Mouse (Mus musculus): ENCODE measurements around the gene Prl7a1. TPM values are rescaled to one million over a fixed set of nuclear protein-coding genes. Genes with fewer than 3 reads are reported as not detected.

Prl7a1 gene
- total RNA-seq (2014; rRNA removed) (not detected in 2 replicates), polyA plus RNA-seq (2015; fragmentation: Nextera tagmentation; extraction: Ambion mirVana) (not detected in 2 replicates)

- no peak for ATAC-seq
- no peak within 1 kb of the TSS for H3K27ac ChIP-seq (ENCODE audit: low read depth, low read length)
- H3K4me2 ChIP-seq (ENCODE audit: low read depth) = no peak within 1 kb of the TSS
- WGBS = 95% methylated on average over 3 of the region's 3 CpGs
- DNase-seq = no peak
- no peak for TF ChIP-seq CTCF (IDR thresholded peaks at IDR 0.05; ENCODE audit: low read depth)
- H3K36me3 ChIP-seq (ENCODE audit: insufficient read depth) = no peaks in the 10 kb centered on the region
- H3K9ac ChIP-seq = no peak within 1 kb of the TSS
- H3K9me3 ChIP-seq (ENCODE audit: low read length) = no peaks in the 10 kb centered on the region
- no peaks in the 10 kb centered on the region for H3K4me1 ChIP-seq (ENCODE audit: insufficient read depth)
- H3K4me3 ChIP-seq (ENCODE audit: low read depth, low read length) = no peak within 1 kb of the TSS
- H3K27me3 ChIP-seq (ENCODE audit: insufficient read depth, low read length) = no peaks in the 10 kb centered on the region
These were observed at the start of gene Prl7a1 for GRCm38 (mm10) chr13:27642393-27642792. Gene Prl7a1, minus strand, starts transcription at chr13:27642493.

GRCm38 (mm10) chr13:27667936-27668335, 25.6 kb upstream of the Prl7a1 start, which contains the start of gene Prl7a2:
Gene Prl7a2, minus strand, starts transcription at chr13:27668036.
- no peaks in the 10 kb centered on the region for H3K27me3 ChIP-seq (ENCODE audit: insufficient read depth, low read length)
- DNase-seq (no peak), ATAC-seq (no peak)
- TF ChIP-seq CTCF (IDR thresholded peaks at IDR 0.05; ENCODE audit: low read depth) = no peak
- 87% methylated on average over 4 of the region's 4 CpGs for WGBS
- H3K4me2 ChIP-seq (ENCODE audit: low read depth) = no peak within 1 kb of the TSS
- no peaks in the 10 kb centered on the region for H3K4me1 ChIP-seq (ENCODE audit: insufficient read depth)
- H3K27ac ChIP-seq (ENCODE audit: low read depth, low read length) = no peak within 1 kb of the TSS
- H3K4me3 ChIP-seq (ENCODE audit: low read depth, low read length) = no peak within 1 kb of the TSS
- no peaks in the 10 kb centered on the region for H3K36me3 ChIP-seq (ENCODE audit: insufficient read depth)
- H3K9me3 ChIP-seq (ENCODE audit: low read length) = no peaks in the 10 kb centered on the region; the same call in 1 of the 2 replicates
- no peak within 1 kb of the TSS for H3K9ac ChIP-seq

GRCm38 (mm10) chr13:27660747-27661146, 18.5 kb upstream of the Prl7a1 start:
- Histone ChIP-seq H3K27me3 (ENCODE audit: insufficient read depth, low read length) (no peaks in the 10 kb centered on the region), H3K36me3 (ENCODE audit: insufficient read depth) (no peaks in the 10 kb centered on the region), H3K9me3 (ENCODE audit: low read length) (no peaks in the 10 kb centered on the region), H3K4me3 (ENCODE audit: low read depth, low read length) (no peak overlapping the region), H3K27ac (ENCODE audit: low read depth, low read length) (no peak overlapping the region), H3K9ac (no peak overlapping the region), H3K4me1 (ENCODE audit: insufficient read depth) (no peaks in the 10 kb centered on the region), H3K4me2 (ENCODE audit: low read depth) (no peak overlapping the region)
- no peak for DNase-seq
- no peak for ATAC-seq
- TF ChIP-seq CTCF (IDR thresholded peaks at IDR 0.05; ENCODE audit: low read depth) = no peak
- 87% methylated on average over 2 of the region's 2 CpGs for WGBS

GRCm38 (mm10) chr13:27610482-27610881, 31.8 kb downstream of the Prl7a1 start, which contains the start of gene Prl7b1:
Gene Prl7b1, minus strand, starts transcription at chr13:27610582.
- Histone ChIP-seq H3K36me3 (ENCODE audit: insufficient read depth) (no peaks in the 10 kb centered on the region), H3K9ac (no peak within 1 kb of the TSS), H3K9me3 (ENCODE audit: low read length) (no peaks in the 10 kb centered on the region), H3K4me3 (ENCODE audit: low read depth, low read length) (no peak within 1 kb of the TSS), H3K27me3 (ENCODE audit: insufficient read depth, low read length) (no peaks in the 10 kb centered on the region), H3K4me1 (ENCODE audit: insufficient read depth) (no peaks in the 10 kb centered on the region), H3K4me2 (ENCODE audit: low read depth) (no peak within 1 kb of the TSS), H3K27ac (ENCODE audit: low read depth, low read length) (no peak within 1 kb of the TSS)
- no peak for TF ChIP-seq CTCF (IDR thresholded peaks at IDR 0.05; ENCODE audit: low read depth)
- 86% methylated on average over 4 of the region's 4 CpGs for WGBS
- ATAC-seq = no peak
- DNase-seq = no peak

Other genes starting within 250 kb of the Prl7a1 start
- gene Prl8a6, start 203.8 kb downstream of the Prl7a1 start, total RNA-seq (2014; rRNA removed) = not detected in 2 replicates
- not detected in 2 replicates for gene Prl8a6, start 203.8 kb downstream of the Prl7a1 start, polyA plus RNA-seq (2015; fragmentation: Nextera tagmentation; extraction: Ambion mirVana)
- gene Prl8a8, start 129.3 kb downstream of the Prl7a1 start, total RNA-seq (2014; rRNA removed) = not detected in 2 replicates
- gene Prl8a8, start 129.3 kb downstream of the Prl7a1 start, polyA plus RNA-seq (2015; fragmentation: Nextera tagmentation; extraction: Ambion mirVana) = not detected in 2 replicates
- not detected in 2 replicates for gene Prl8a9, start 77.9 kb downstream of the Prl7a1 start, total RNA-seq (2014; rRNA removed)
- not detected in 2 replicates for gene Prl8a9, start 77.9 kb downstream of the Prl7a1 start, polyA plus RNA-seq (2015; fragmentation: Nextera tagmentation; extraction: Ambion mirVana)
- gene Prl8a1, start 60.3 kb downstream of the Prl7a1 start, total RNA-seq (2014; rRNA removed) = not detected in 2 replicates
- not detected in 2 replicates for gene Prl8a1, start 60.3 kb downstream of the Prl7a1 start, polyA plus RNA-seq (2015; fragmentation: Nextera tagmentation; extraction: Ambion mirVana)
- gene Prl7b1, start 31.9 kb downstream of the Prl7a1 start, total RNA-seq (2014; rRNA removed) = not detected in 2 replicates
- gene Prl7b1, start 31.9 kb downstream of the Prl7a1 start, polyA plus RNA-seq (2015; fragmentation: Nextera tagmentation; extraction: Ambion mirVana) = not detected in 2 replicates
- not detected in 2 replicates for gene Prl7a2, start 25.5 kb upstream of the Prl7a1 start, total RNA-seq (2014; rRNA removed)
- gene Prl7a2, start 25.5 kb upstream of the Prl7a1 start, polyA plus RNA-seq (2015; fragmentation: Nextera tagmentation; extraction: Ambion mirVana) = not detected in 2 replicates
- gene Prl7d1, start 74.2 kb upstream of the Prl7a1 start, total RNA-seq (2014; rRNA removed) = not detected in 2 replicates
- not detected in 2 replicates for gene Prl7d1, start 74.2 kb upstream of the Prl7a1 start, polyA plus RNA-seq (2015; fragmentation: Nextera tagmentation; extraction: Ambion mirVana)
- not detected in 2 replicates for gene Prl7c1, start 138.3 kb upstream of the Prl7a1 start, total RNA-seq (2014; rRNA removed)
- not detected in 2 replicates for gene Prl7c1, start 138.3 kb upstream of the Prl7a1 start, polyA plus RNA-seq (2015; fragmentation: Nextera tagmentation; extraction: Ambion mirVana)
- gene Prl2a1, start 159.2 kb upstream of the Prl7a1 start, total RNA-seq (2014; rRNA removed) = not detected in 2 replicates
- gene Prl2a1, start 159.2 kb upstream of the Prl7a1 start, polyA plus RNA-seq (2015; fragmentation: Nextera tagmentation; extraction: Ambion mirVana) = not detected in 2 replicates
- gene Prl2c1, start 206.8 kb upstream of the Prl7a1 start, total RNA-seq (2014; rRNA removed) = not detected in 2 replicates
- not detected in 2 replicates for gene Prl2c1, start 206.8 kb upstream of the Prl7a1 start, polyA plus RNA-seq (2015; fragmentation: Nextera tagmentation; extraction: Ambion mirVana)

Measured in forebrain, postnatal 0 days (tissue).